Mouse (Mus musculus): Measurements from ENCODE around the gene Tff1.

GRCm38 (mm10) chr17:31210299-31210698, 45.2 kb upstream of the Tff1 start:
- TF ChIP-seq POLR2A (IDR thresholded peaks at IDR 0.05; ENCODE audit: low read depth, low read length): no peak
- no peak for TF ChIP-seq MAX (IDR thresholded peaks at IDR 0.05; ENCODE audit: low read length)
- no peak for TF ChIP-seq CTCF (conservative IDR thresholded peaks at IDR 0.05 in 1 of 2, IDR thresholded peaks at IDR 0.05 in 1 of 2; ENCODE audit: low read depth in 2 of 2, low read length in 2 of 2)
- no peak for TF ChIP-seq MXI1 (IDR thresholded peaks at IDR 0.05; ENCODE audit: low read depth, low read length)
- TF ChIP-seq NELFE (IDR thresholded peaks at IDR 0.05; ENCODE audit: low read depth, low read length): no peak
- TF ChIP-seq EP300 (IDR thresholded peaks at IDR 0.05; ENCODE audit: low read length): no peak
- no peak for TF ChIP-seq CHD2 (IDR thresholded peaks at IDR 0.05; ENCODE audit: low read length)
